Mouse (Mus musculus) G1E (cell line): ENCODE results near the gene Lrba.

Experiments
- CTCF ChIP-seq: IDR thresholded peaks from 2 replicates; pipeline ENCODE4 v1.5.1; 2012; ENCODE audit warnings: low read depth, low read length, inconsistent platforms, mixed read lengths
- GATA1 ChIP-seq: IDR thresholded peaks from 2 replicates; pipeline ENCODE4 v1.6.1; 2012; ENCODE audit warnings: borderline replicate concordance, low read length, inconsistent platforms, mixed read lengths
- GATA2 ChIP-seq: IDR thresholded peaks from 2 replicates; pipeline ENCODE4 v1.6.1; 2012; ENCODE audit warnings: low read depth, low read length, inconsistent platforms, borderline replicate concordance
- POLR2AphosphoS5 ChIP-seq: IDR thresholded peaks from 2 replicates; pipeline ENCODE4 v1.6.1; 2012; ENCODE audit warnings: low read depth, low read length, inconsistent platforms; ENCODE audit not compliant: insufficient replicate concordance
- TAL1 ChIP-seq: conservative IDR thresholded peaks from 2 replicates; pipeline ENCODE4 v1.6.1; 2012; ENCODE audit warnings: low read depth, low read length, inconsistent platforms, mixed read lengths

DNA sequence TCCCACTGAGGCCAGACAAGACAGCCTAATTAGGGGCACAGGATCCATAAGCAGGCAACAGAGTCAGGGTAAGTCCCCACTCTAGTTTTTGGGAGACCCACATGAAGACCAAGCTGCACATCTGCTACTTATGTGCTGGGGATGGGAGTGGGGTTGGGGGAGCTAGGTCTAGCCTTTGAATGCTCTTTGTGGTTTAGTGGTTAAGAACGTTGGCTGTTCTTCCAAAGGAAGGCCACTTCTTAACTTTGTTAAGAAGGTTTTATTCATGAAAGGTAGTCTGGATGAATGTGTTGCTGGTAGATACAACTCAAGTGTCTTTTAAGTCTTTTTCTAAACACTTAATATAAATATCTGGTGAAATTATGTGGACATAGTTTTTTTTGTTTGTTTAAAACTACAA, 51.2 kb downstream of the Lrba start:
- no peak for TF ChIP-seq CTCF
- no peak for TF ChIP-seq GATA1
- no peak for TF ChIP-seq TAL1
- TF ChIP-seq POLR2AphosphoS5: no peak
- no peak for TF ChIP-seq GATA2
